Mouse (Mus musculus): Measurements from ENCODE around the gene Arid1b. TPM values are rescaled to one million over a fixed set of nuclear protein-coding genes. Genes with fewer than 3 reads are reported as not detected.

The Arid1b gene
- polyA plus RNA-seq, 1 experiment from 2014 or later, result 12.2 TPM

DNA sequence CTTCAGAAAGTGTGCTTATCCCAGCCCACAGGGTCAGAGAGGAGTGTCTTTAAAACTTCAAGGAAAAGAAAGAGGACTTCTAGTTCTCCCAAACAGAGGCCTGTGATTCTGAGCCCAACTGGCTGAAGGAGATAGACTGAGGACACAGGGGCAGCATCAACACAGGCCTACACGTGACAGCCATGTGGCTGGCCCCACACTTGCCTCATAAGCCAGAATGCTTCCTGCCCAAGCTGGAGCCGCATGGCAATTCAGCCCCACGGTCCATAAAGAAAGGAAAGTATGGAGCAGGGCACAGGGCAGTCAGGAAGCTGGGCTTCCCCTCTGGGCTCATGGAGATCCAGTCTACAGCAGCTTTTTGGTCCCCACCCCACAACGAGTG is 293.1 kb downstream of the Arid1b start:
- Histone ChIP-seq H3K4me1 (ENCODE audit: control insufficient read depth, insufficient read depth, low read length) (peaks cover 5% of the 10 kb centered on the region), H3K4me3 (ENCODE audit: low read depth, low read length) (no peak overlapping the region), H3K27me3 (ENCODE audit: control insufficient read depth, insufficient read depth, low read length) (no peaks in the 10 kb centered on the region), H3K27ac (ENCODE audit: low read depth, low read length) (no peak overlapping the region), H3K36me3 (ENCODE audit: control insufficient read depth, insufficient read depth, low read length) (peaks cover 3% of the 10 kb centered on the region; the same call in 1 of the 2 replicates), H3K9ac (ENCODE audit: low read length) (no peak overlapping the region), H3K4me2 (no peak overlapping the region), H3K9me3 (ENCODE audit: control insufficient read depth, low read length) (no peaks in the 10 kb centered on the region)
- no peak for DNase-seq (ENCODE audit: low spot score, missing footprints)
- 78% methylated on average over 4 of the region's 4 CpGs for WGBS
- no peak for ATAC-seq (ENCODE audit: low FRiP score)

DNA sequence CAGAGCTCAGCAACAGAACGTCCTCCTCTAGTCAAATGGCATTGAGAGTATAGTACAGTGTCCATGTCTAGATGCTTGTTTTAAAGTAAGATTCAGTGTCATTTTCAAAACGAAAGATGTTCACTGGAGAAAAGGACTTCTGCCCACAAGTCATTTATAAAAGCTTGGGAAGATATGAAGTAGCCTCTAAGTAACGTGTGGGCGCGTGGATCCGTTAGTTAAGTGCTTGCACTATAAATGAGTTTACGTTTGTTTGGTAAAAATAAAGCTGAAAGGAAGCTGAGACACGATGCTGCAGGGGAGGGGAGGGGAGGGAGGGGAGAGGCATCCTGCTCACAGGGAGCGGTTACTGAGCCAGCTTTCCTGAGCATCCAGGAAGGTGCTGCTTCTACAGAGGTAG is 293.5 kb downstream of the Arid1b start:
- ATAC-seq (ENCODE audit: low FRiP score) (no peak), DNase-seq (ENCODE audit: low spot score, missing footprints) (no peak)
- no peaks in the 10 kb centered on the region for H3K27me3 ChIP-seq (ENCODE audit: control insufficient read depth, insufficient read depth, low read length)
- H3K4me1 ChIP-seq (ENCODE audit: control insufficient read depth, insufficient read depth, low read length), result peaks cover 5% of the 10 kb centered on the region
- H3K9ac ChIP-seq (ENCODE audit: low read length), result no peak overlapping the region
- H3K4me3 ChIP-seq (ENCODE audit: low read depth, low read length), result no peak overlapping the region
- no peaks in the 10 kb centered on the region for H3K9me3 ChIP-seq (ENCODE audit: control insufficient read depth, low read length)
- 85% methylated on average over 9 of the region's 9 CpGs for WGBS
- no peak overlapping the region for H3K4me2 ChIP-seq
- H3K36me3 ChIP-seq (ENCODE audit: control insufficient read depth, insufficient read depth, low read length), result peaks cover 3% of the 10 kb centered on the region; the same call in 1 of the 2 replicates
- H3K27ac ChIP-seq (ENCODE audit: low read depth, low read length), result no peak overlapping the region

DNA sequence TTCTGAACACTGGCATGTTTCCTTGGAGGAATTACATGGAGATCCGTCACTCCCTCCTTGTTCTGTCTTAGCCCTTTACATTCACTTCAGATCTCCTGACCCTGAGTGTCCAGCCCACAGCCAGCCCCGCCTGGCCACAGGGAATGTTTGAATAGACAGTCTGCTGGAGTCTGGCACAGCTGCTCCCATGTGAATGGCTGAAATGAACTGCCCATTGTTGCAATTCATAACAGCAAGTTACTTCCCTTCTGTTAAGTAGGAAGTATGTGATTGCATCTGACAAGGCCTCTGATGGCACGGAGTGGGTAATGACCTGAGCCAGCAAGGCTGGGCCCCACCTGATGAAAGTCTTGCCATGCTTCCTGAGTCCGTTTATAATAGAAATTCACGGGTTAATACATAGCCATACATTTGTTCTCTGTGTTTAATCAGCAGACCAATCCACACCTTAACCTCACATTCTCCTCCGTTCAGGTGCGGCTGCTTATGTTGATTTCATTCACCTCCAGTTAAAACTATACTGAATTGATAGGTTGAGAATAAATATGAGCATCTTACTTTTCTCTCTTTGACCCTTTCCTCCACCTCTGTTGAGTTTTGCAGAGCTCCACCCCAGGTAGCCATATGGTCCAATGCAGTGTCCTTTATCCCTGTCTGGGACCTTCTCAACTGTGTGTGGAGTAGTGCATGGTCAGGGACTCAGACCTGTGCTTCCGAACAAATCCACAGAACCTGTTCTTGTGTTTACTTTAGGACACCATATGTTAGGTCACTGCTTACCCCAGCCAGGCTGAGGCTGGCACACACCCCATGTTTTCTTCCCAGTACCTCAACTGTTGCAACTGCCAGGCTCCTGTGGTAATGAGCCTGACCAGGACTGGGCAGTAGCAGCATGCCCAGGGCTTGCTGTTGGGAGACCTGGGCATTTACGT is 299.8 kb downstream of the Arid1b start:
- ATAC-seq (ENCODE audit: low FRiP score) (peak; percentile 68), DNase-seq (ENCODE audit: low spot score, missing footprints) (peak; percentile 83)
- no peak overlapping the region for H3K4me2 ChIP-seq
- H3K4me1 ChIP-seq (ENCODE audit: control insufficient read depth, insufficient read depth, low read length), result peaks cover 16% of the 10 kb centered on the region
- WGBS, result 67% methylated on average over 9 of the region's 9 CpGs
- H3K27me3 ChIP-seq (ENCODE audit: control insufficient read depth, insufficient read depth, low read length), result no peaks in the 10 kb centered on the region
- H3K4me3 ChIP-seq (ENCODE audit: low read depth, low read length), result no peak overlapping the region
- no peaks in the 10 kb centered on the region for H3K9me3 ChIP-seq (ENCODE audit: control insufficient read depth, low read length)
- no peak overlapping the region for H3K9ac ChIP-seq (ENCODE audit: low read length)
- no peak overlapping the region for H3K27ac ChIP-seq (ENCODE audit: low read depth, low read length)
- H3K36me3 ChIP-seq (ENCODE audit: control insufficient read depth, insufficient read depth, low read length), result peaks cover 3% of the 10 kb centered on the region; the same call in 1 of the 2 replicates

DNA sequence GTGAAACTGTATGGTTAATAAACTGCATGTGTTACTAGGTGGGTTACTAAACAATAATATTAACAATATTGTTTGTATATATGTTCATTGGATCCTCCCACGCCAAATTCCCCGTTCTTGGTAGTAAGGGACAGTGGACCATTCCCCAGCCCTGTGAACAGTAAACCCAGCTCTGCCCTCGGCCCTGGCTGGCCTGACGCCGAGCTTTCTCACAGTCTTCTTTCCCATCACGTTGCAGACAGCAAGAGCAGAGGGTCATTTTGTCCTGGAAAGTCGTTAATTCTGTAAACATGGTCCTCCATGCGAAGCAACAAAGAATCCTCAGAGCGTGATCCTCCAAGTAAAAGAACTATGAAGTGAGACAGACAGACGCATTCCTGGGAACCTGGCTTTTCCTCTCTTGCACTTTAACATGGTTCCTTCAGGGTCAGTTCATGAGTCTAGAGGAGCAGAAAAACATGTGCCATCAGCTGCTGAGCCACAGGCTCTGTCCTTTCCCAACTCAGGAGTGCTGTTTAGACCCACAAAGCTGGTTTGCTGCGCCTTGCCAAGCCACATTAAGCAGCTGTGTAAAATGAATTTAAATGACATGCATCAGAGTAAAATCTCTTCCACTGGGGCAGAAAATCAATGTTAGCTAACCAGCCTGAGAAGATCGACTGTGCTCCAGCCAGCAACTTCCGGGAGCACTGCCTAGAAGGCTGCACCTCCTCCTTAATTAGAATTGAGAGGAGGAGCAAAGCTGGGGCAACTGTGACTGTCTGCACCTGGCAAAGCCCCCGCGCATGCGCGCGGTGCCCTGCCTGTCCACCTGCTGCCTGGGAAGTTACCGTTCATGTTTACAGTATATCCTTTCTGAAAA is 301.2 kb downstream of the Arid1b start:
- Histone ChIP-seq H3K36me3 (ENCODE audit: control insufficient read depth, insufficient read depth, low read length) (peaks cover 3% of the 10 kb centered on the region; the same call in 1 of the 2 replicates), H3K4me3 (ENCODE audit: low read depth, low read length) (no peak overlapping the region), H3K9me3 (ENCODE audit: control insufficient read depth, low read length) (no peaks in the 10 kb centered on the region), H3K9ac (ENCODE audit: low read length) (0 out of 2 replicates have a peak overlapping the region, but pooled peaks have one; percentile 16), H3K27ac (ENCODE audit: low read depth, low read length) (peak overlapping the region; percentile 37), H3K4me2 (no peak overlapping the region), H3K27me3 (ENCODE audit: control insufficient read depth, insufficient read depth, low read length) (no peaks in the 10 kb centered on the region), H3K4me1 (ENCODE audit: control insufficient read depth, insufficient read depth, low read length) (peaks cover 16% of the 10 kb centered on the region)
- peak; percentile 82 for DNase-seq (ENCODE audit: low spot score, missing footprints)
- WGBS, result 76% methylated on average over 19 of the region's 19 CpGs
- ATAC-seq (ENCODE audit: low FRiP score), result peak; percentile 69

DNA sequence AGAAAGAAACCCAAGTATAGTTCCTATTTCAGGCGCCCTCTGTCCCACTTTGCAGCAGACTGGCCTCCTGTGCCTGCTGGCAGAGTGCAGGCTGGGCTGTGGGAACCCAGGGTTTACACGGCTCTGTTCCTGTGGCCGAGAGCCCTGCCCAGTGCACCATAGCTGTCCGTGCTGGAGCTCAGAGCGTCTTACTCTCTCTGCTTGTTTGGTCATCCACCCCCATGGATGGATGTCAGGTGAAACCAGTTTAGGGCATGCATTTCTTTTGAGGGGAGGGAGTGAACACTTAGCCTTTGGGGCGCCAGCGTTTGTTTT is 301.8 kb downstream of the Arid1b start:
- no peak overlapping the region for H3K4me2 ChIP-seq
- H3K36me3 ChIP-seq (ENCODE audit: control insufficient read depth, insufficient read depth, low read length), result peaks cover 3% of the 10 kb centered on the region; the same call in 1 of the 2 replicates
- H3K27me3 ChIP-seq (ENCODE audit: control insufficient read depth, insufficient read depth, low read length), result no peaks in the 10 kb centered on the region
- 88% methylated on average over 7 of the region's 7 CpGs for WGBS
- ATAC-seq (ENCODE audit: low FRiP score) (peak; percentile 25; the same call in 1 of the 2 replicates), DNase-seq (ENCODE audit: low spot score, missing footprints) (no peak)
- H3K27ac ChIP-seq (ENCODE audit: low read depth, low read length), result no peak overlapping the region; the same call in 1 of the 2 replicates
- no peaks in the 10 kb centered on the region for H3K9me3 ChIP-seq (ENCODE audit: control insufficient read depth, low read length)
- no peak overlapping the region for H3K4me3 ChIP-seq (ENCODE audit: low read depth, low read length)
- H3K4me1 ChIP-seq (ENCODE audit: control insufficient read depth, insufficient read depth, low read length), result peaks cover 16% of the 10 kb centered on the region
- H3K9ac ChIP-seq (ENCODE audit: low read length), result peak overlapping the region; percentile 24; the same call in 1 of the 2 replicates

DNA sequence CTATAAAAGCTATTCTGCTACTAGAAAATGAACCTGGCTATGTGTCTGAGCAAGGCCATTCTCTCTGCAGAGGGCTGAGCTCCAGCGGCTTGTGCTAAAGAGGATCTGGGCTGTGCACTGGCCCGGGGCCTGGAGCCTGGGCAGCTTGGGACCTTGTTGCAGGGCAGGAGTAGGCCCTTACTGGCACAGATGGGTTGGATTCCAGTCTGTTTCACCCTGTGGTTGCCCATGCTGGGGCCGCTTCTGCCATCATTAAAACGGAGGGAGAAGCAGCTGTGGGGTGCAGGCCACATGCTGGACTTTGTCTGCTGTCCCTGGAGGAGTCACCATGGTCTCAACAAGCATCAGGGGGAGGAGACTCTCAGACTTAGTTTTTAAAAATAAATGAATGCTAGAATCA is 303.4 kb downstream of the Arid1b start:
- no peak overlapping the region for H3K4me3 ChIP-seq (ENCODE audit: low read depth, low read length)
- H3K27ac ChIP-seq (ENCODE audit: low read depth, low read length), result no peak overlapping the region
- no peaks in the 10 kb centered on the region for H3K27me3 ChIP-seq (ENCODE audit: control insufficient read depth, insufficient read depth, low read length)
- peaks cover 16% of the 10 kb centered on the region for H3K4me1 ChIP-seq (ENCODE audit: control insufficient read depth, insufficient read depth, low read length)
- DNase-seq (ENCODE audit: low spot score, missing footprints) (no peak), ATAC-seq (ENCODE audit: low FRiP score) (no peak)
- WGBS, result 95% methylated on average over 4 of the region's 4 CpGs
- no peak overlapping the region for H3K9ac ChIP-seq (ENCODE audit: low read length)
- no peaks in the 10 kb centered on the region for H3K36me3 ChIP-seq (ENCODE audit: control insufficient read depth, insufficient read depth, low read length)
- H3K4me2 ChIP-seq, result no peak overlapping the region
- H3K9me3 ChIP-seq (ENCODE audit: control insufficient read depth, low read length), result no peaks in the 10 kb centered on the region

DNA sequence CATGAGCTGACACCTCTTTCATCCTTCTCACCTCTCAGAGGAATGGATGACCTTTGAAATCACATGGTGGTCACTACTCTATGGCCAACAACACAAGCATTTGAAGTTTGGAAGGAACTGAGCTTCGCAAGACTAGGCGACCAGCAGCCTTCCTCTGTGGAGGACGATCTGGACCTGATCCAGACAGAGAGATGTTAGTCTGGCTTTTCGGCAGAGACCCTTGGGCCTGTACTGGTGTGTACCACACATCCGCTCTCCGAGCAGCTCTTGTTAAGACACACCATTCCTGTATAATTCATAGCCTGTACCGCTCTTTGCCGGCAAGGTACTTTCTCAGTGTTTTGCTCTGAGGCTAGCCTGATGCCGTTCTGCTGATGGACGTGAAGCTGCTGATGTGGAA is 303.9 kb downstream of the Arid1b start:
- H3K4me1 ChIP-seq (ENCODE audit: control insufficient read depth, insufficient read depth, low read length), result peaks cover 16% of the 10 kb centered on the region
- no peak overlapping the region for H3K27ac ChIP-seq (ENCODE audit: low read depth, low read length)
- no peak overlapping the region for H3K4me2 ChIP-seq
- no peak overlapping the region for H3K9ac ChIP-seq (ENCODE audit: low read length)
- H3K36me3 ChIP-seq (ENCODE audit: control insufficient read depth, insufficient read depth, low read length), result no peaks in the 10 kb centered on the region
- H3K9me3 ChIP-seq (ENCODE audit: control insufficient read depth, low read length), result no peaks in the 10 kb centered on the region
- ATAC-seq (ENCODE audit: low FRiP score) (no peak), DNase-seq (ENCODE audit: low spot score, missing footprints) (peak; percentile 49)
- H3K27me3 ChIP-seq (ENCODE audit: control insufficient read depth, insufficient read depth, low read length), result no peaks in the 10 kb centered on the region
- H3K4me3 ChIP-seq (ENCODE audit: low read depth, low read length), result no peak overlapping the region
- WGBS, result 92% methylated on average over 10 of the region's 10 CpGs

DNA sequence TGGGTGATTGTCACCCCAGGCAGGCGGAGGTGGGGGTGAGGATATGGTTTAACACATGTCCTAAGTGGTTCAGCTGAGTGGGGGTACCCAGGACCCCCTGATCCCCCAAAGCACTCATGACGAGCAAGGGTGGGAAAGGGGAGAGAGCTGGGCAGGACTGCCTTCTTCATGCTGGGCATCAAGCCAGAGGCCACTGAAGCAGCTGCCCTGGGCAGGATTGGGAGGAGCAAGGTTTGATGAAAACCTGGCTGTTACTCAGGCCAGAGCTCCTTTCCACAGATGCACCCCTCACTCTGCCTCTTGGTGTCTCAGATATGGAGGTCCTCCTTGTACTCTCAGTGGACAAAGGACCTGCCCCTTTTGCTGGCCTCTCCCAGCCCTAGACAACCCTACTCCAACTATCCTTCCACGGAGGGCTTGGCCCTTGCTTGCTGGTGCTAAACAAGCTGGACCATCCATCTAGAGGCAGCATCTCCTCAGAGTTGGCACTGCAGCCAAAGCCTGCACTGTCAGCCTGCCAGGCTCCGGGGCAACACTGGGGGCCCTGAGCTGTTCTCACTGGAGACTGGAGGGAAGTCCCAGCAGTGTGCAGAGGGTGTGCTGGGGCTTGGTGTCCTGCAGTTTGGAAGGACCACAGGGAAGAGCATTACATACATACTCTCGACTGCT is 304.9 kb downstream of the Arid1b start:
- no peak overlapping the region for H3K27ac ChIP-seq (ENCODE audit: low read depth, low read length)
- ATAC-seq (ENCODE audit: low FRiP score) (no peak), DNase-seq (ENCODE audit: low spot score, missing footprints) (peak; percentile 60)
- no peak overlapping the region for H3K9ac ChIP-seq (ENCODE audit: low read length)
- no peak overlapping the region for H3K4me2 ChIP-seq
- 86% methylated on average over 5 of the region's 5 CpGs for WGBS
- no peak overlapping the region for H3K4me3 ChIP-seq (ENCODE audit: low read depth, low read length)
- H3K9me3 ChIP-seq (ENCODE audit: control insufficient read depth, low read length), result no peaks in the 10 kb centered on the region
- H3K27me3 ChIP-seq (ENCODE audit: control insufficient read depth, insufficient read depth, low read length), result no peaks in the 10 kb centered on the region
- no peaks in the 10 kb centered on the region for H3K36me3 ChIP-seq (ENCODE audit: control insufficient read depth, insufficient read depth, low read length)
- peaks cover 11% of the 10 kb centered on the region for H3K4me1 ChIP-seq (ENCODE audit: control insufficient read depth, insufficient read depth, low read length)
